Mouse (Mus musculus) liver, embryonic 14.5 days (tissue): Measurements from ENCODE around the gene Mt3. TPM values are rescaled to one million over a fixed set of nuclear protein-coding genes. Genes with fewer than 3 reads are reported as not detected.

Experiments used
- ATAC-seq: fragments of 200-750 bp; cut with Nextera tagmentation; 2 replicates; pipeline ENCODE4 v1.8.0; 2017; ENCODE audit warnings: moderate number of reproducible peaks, mild to moderate bottlenecking, moderate library complexity; ENCODE audit not compliant: insufficient read depth
- DNase-seq, 3 experiments: peaks; one replicate each; pipeline ENCODE4 v3.0.0-alpha.2; 2012 to 2013; ENCODE audit warnings: low read depth in 3 of 3, low spot score in 3 of 3
- H3K27ac ChIP-seq: fragments of 300-500 bp; sonication (generic); 2 replicates; pipeline ENCODE4 v1.5.1; 2014; ENCODE audit warnings: moderate library complexity, mild to moderate bottlenecking, control low read depth, inconsistent platforms
- H3K27me3 ChIP-seq: fragments of 300-500 bp; sonication (generic); 2 replicates; pipeline ENCODE4 v1.6.1; 2014; ENCODE audit warnings: mild to moderate bottlenecking, low read length, moderate library complexity; ENCODE audit not compliant: control insufficient read depth, insufficient read depth
- H3K36me3 ChIP-seq: fragments of 300-500 bp; sonication (generic); replicated peaks from 2 replicates; pipeline ENCODE4 v1.6.1; 2014; ENCODE audit warnings: low read depth; ENCODE audit not compliant: control insufficient read depth, insufficient read depth
- H3K4me1 ChIP-seq, 2 experiments: fragments of 200-500 bp in 1 of 2; fragments of 300-500 bp in 1 of 2; sonication (generic) in 1 of 2; replicated peaks; 2 replicates each; pipeline ENCODE4 v1.6.1; 2012 to 2014; ENCODE audit warnings: antibody characterized with exemption in 1 of 2, inconsistent platforms in 1 of 2, low read length in 1 of 2; ENCODE audit not compliant: control insufficient read depth in 2 of 2, insufficient read depth in 2 of 2
- H3K4me2 ChIP-seq: fragments of 300-500 bp; sonication (generic); 2 replicates; pipeline ENCODE4 v1.6.1; 2014; ENCODE audit warnings: low read depth, mild to moderate bottlenecking, control low read depth, moderate library complexity
- H3K4me3 ChIP-seq, 2 experiments: fragments of 200-500 bp in 1 of 2; fragments of 300-500 bp in 1 of 2; sonication (generic) in 1 of 2; 2 replicates each; pipeline ENCODE4 v1.5.1; 2012 to 2014; ENCODE audit warnings: low read depth in 2 of 2, low read length in 2 of 2, mild to moderate bottlenecking in 2 of 2, control low read depth in 1 of 2, inconsistent platforms in 1 of 2, moderate library complexity in 1 of 2; ENCODE audit not compliant: insufficient read depth in 1 of 2
- H3K9ac ChIP-seq: fragments of 300-500 bp; sonication (generic); replicated peaks from 2 replicates; pipeline ENCODE4 v1.6.1; 2014; ENCODE audit warnings: mild to moderate bottlenecking, control low read depth, moderate library complexity
- H3K9me3 ChIP-seq: fragments of 300-500 bp; sonication (generic); 2 replicates; pipeline ENCODE4 v1.6.1; 2016; ENCODE audit warnings: low read length, mixed read lengths; ENCODE audit not compliant: control insufficient read depth
- CTCF ChIP-seq: IDR thresholded peaks from 2 replicates; pipeline ENCODE4 v1.5.1; 2016; ENCODE audit warnings: antibody characterized with exemption, low read depth, control low read depth
- EP300 ChIP-seq: IDR thresholded peaks from 2 replicates; pipeline ENCODE4 v1.6.1; 2016; ENCODE audit warnings: antibody characterized with exemption, low read depth
- WGBS: fragments of 180-500 bp; shearing (Covaris S2); extraction: QIAGEN DNeasy Blood & Tissue Kit; methylation state at CpG from one replicate; pipeline ENCODE4 v1.1.7; 2014; ENCODE audit not compliant: insufficient replicate concordance; 5-methylcytosine and 5-hydroxymethylcytosine counted together
- polyA plus RNA-seq, 2 experiments: library from polyadenylated mRNA; depleted of rRNA in 1 of 2; stranded (reverse) in 1 of 2; unstranded in 1 of 2; fragments of >200 nt; fragmentation: Nextera tagmentation in 1 of 2; extraction: Ambion mirVana in 1 of 2; gene quantifications; 2 replicates each; pipeline versions ENCODE4 v1.2.1 to v1.2.3; 2012 to 2014

Mt3 gene
- polyA plus RNA-seq, 2 experiments, result 0.10 TPM; not detected in 1

GRCm38 (mm10) chr8:94135556-94135955, 16.9 kb upstream of the Mt3 start:
- 67% methylated on average over 6 of the region's 6 CpGs for WGBS

GRCm38 (mm10) chr8:94136192-94136591, 16.2 kb upstream of the Mt3 start:
- TF ChIP-seq EP300 (no peak), CTCF (no peak)
- Histone ChIP-seq H3K27ac (no peak overlapping the region), H3K9me3 (no peaks in the 10 kb centered on the region), H3K27me3 (no peaks in the 10 kb centered on the region), H3K36me3 (no peaks in the 10 kb centered on the region), H3K4me2 (no peak overlapping the region), H3K4me3 (no peak overlapping the region), H3K9ac (no peak overlapping the region), H3K4me1 (peaks cover 3 to 8% of the 10 kb centered on the region in 2 experiments; a peak in 3 of 4 replicates)
- 76% methylated on average over 7 of the region's 7 CpGs for WGBS
- ATAC-seq, result no peak
- no peak for DNase-seq

More at GRCm38 (mm10) chr8:94135556-94135955, 16.9 kb upstream of the Mt3 start:
- TF ChIP-seq EP300 (no peak), CTCF (no peak)
- ATAC-seq (no peak), DNase-seq (no peak)
- Histone ChIP-seq H3K9ac (no peak overlapping the region), H3K9me3 (no peaks in the 10 kb centered on the region), H3K4me3 (no peak overlapping the region), H3K27me3 (no peaks in the 10 kb centered on the region), H3K36me3 (no peaks in the 10 kb centered on the region), H3K27ac (no peak overlapping the region), H3K4me1 (peaks cover 3 to 8% of the 10 kb centered on the region in 2 experiments; a peak in 3 of 4 replicates), H3K4me2 (no peak overlapping the region)

GRCm38 (mm10) chr8:94136933-94137332, 15.5 kb upstream of the Mt3 start, which contains the start of gene Mt4:
Gene Mt4, plus strand, starts transcription at chr8:94137197.
- H3K9me3 ChIP-seq, result no peaks in the 10 kb centered on the region
- no peaks in the 10 kb centered on the region for H3K36me3 ChIP-seq
- DNase-seq (no peak), ATAC-seq (no peak)
- H3K4me2 ChIP-seq, result no peak within 1 kb of the TSS
- H3K4me1 ChIP-seq, result peaks cover 3 to 8% of the 10 kb centered on the region in 2 experiments; a peak in 3 of 4 replicates
- no peak within 1 kb of the TSS for H3K4me3 ChIP-seq
- 40% methylated on average over 6 of the region's 6 CpGs for WGBS
- no peaks in the 10 kb centered on the region for H3K27me3 ChIP-seq
- TF ChIP-seq CTCF (no peak), EP300 (no peak)
- no peak within 1 kb of the TSS for H3K27ac ChIP-seq
- H3K9ac ChIP-seq, result no peak within 1 kb of the TSS

- DNase-seq (no peak), ATAC-seq (no peak)
- Histone ChIP-seq H3K36me3 (no peaks in the 10 kb centered on the region), H3K4me2 (no peak overlapping the region), H3K27me3 (no peaks in the 10 kb centered on the region; the same call in 1 of the 2 replicates), H3K4me1 (no peaks in the 10 kb centered on the region), H3K9ac (no peak overlapping the region), H3K9me3 (no peaks in the 10 kb centered on the region), H3K27ac (no peak overlapping the region), H3K4me3 (no peak overlapping the region)
- no peak for TF ChIP-seq CTCF
- no peak for TF ChIP-seq EP300
- WGBS, result 57% methylated on average over 4 of the region's 4 CpGs
Measured at GRCm38 (mm10) chr8:94140266-94140795, 12.1 kb upstream of the Mt3 start.

- Histone ChIP-seq H3K27ac (no peak overlapping the region), H3K4me2 (no peak overlapping the region), H3K9ac (no peak overlapping the region), H3K36me3 (no peaks in the 10 kb centered on the region), H3K27me3 (peaks cover 14% of the 10 kb centered on the region), H3K9me3 (no peaks in the 10 kb centered on the region), H3K4me3 (no peak overlapping the region), H3K4me1 (peaks cover 15 to 20% of the 10 kb centered on the region in 2 experiments)
- ATAC-seq (no peak), DNase-seq (no peak)
- TF ChIP-seq CTCF (no peak), EP300 (no peak)
- 44% methylated on average over 5 of the region's 5 CpGs for WGBS
Measured at GRCm38 (mm10) chr8:94148236-94148635, 4.2 kb upstream of the Mt3 start.
